Mouse (Mus musculus) CH12.LX (cell line): ENCODE measurements at regions not wholly inside any gene's neighbourhood (a gene's known extent, or its start where the extent isn't known, plus 50 kb on each side); places are given as distances from the start of the nearest gene placed in this dataset.

Experiments used
- BHLHE40 ChIP-seq: IDR thresholded peaks from 2 replicates; pipeline ENCODE4 v1.6.1; 2011; ENCODE audit warnings: mild to moderate bottlenecking, low read depth, low read length, improper control_type of control experiment
- CTCF ChIP-seq, 2 experiments: IDR thresholded peaks in 1 of 2; conservative IDR thresholded peaks in 1 of 2; 2 replicates each; pipeline ENCODE4 v1.5.1; 2011 to 2012; ENCODE audit warnings: low read depth in 2 of 2, low read length in 2 of 2, improper control_type of control experiment in 1 of 2, inconsistent platforms in 1 of 2, mild to moderate bottlenecking in 1 of 2, moderate library complexity in 1 of 2
- EP300 ChIP-seq: IDR thresholded peaks from 2 replicates; pipeline ENCODE4 v1.6.1; 2011; ENCODE audit warnings: low read length, improper control_type of control experiment
- JUN ChIP-seq: IDR thresholded peaks from 2 replicates; pipeline ENCODE4 v1.6.1; 2011; ENCODE audit warnings: low read depth, mild to moderate bottlenecking, low read length, improper control_type of control experiment, moderate library complexity; ENCODE audit not compliant: insufficient read depth
- KAT2A ChIP-seq: IDR thresholded peaks from 2 replicates; pipeline ENCODE4 v1.6.1; 2012; ENCODE audit warnings: low read length, improper control_type of control experiment, inconsistent platforms; ENCODE audit not compliant: insufficient replicate concordance
- MAFK ChIP-seq: IDR thresholded peaks from 2 replicates; pipeline ENCODE4 v1.6.1; 2011; ENCODE audit warnings: low read length, improper control_type of control experiment; ENCODE audit not compliant: insufficient replicate concordance
- MAZ ChIP-seq: IDR thresholded peaks from 2 replicates; pipeline ENCODE4 v1.6.1; 2012; ENCODE audit warnings: low read depth, mild to moderate bottlenecking, inconsistent platforms, low read length, improper control_type of control experiment, moderate library complexity
- MXI1 ChIP-seq: IDR thresholded peaks from 2 replicates; pipeline ENCODE4 v1.6.1; 2011; ENCODE audit warnings: mild to moderate bottlenecking, low read depth, low read length, improper control_type of control experiment
- MYC ChIP-seq: IDR thresholded peaks from 2 replicates; pipeline ENCODE4 v1.6.1; 2011; ENCODE audit warnings: low read depth, mild to moderate bottlenecking, improper control_type of control experiment, low read length
- POLR2A ChIP-seq: IDR thresholded peaks from 2 replicates; pipeline ENCODE4 v1.6.1; 2011; ENCODE audit warnings: low read depth, mild to moderate bottlenecking, improper control_type of control experiment, low read length
- POLR2AphosphoS2 ChIP-seq: IDR thresholded peaks from 2 replicates; pipeline ENCODE4 v1.6.1; 2011; ENCODE audit warnings: low read depth, low read length, improper control_type of control experiment
- SIN3A ChIP-seq: IDR thresholded peaks from 2 replicates; pipeline ENCODE4 v1.6.1; 2012; ENCODE audit warnings: low read length, improper control_type of control experiment, inconsistent platforms
- TCF12 ChIP-seq: IDR thresholded peaks from 2 replicates; pipeline ENCODE4 v1.6.1; 2014; ENCODE audit warnings: low read depth, mild to moderate bottlenecking, inconsistent platforms, low read length, improper control_type of control experiment

DNA sequence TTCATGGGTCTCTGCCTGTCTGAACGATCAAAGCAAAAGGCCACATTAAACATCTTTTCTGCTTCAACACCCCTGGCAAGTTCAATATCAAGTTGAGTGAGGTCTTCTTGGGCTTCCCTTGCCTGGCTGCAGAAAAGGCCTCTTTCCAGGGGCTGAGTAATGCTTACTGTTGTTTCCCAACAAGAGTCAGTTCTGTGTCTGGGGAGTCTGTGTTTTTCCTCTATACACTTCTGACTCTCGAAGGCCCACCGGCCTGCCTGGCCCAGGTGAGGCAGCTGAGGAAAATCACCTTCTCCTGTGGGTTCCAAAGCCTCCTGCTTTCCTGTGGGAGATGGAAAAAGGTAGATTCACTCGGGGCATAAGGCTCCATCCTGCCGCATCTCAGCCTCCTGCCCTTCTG, 111.7 kb upstream of the Lpp start:
- TF ChIP-seq POLR2AphosphoS2 (no peak), CTCF (conservative IDR thresholded peaks at IDR 0.05 in 1 of 2, IDR thresholded peaks at IDR 0.05 in 1 of 2; ENCODE audit: low read depth in 2 of 2, low read length in 2 of 2) (no peak), POLR2A (no peak), KAT2A (no peak), MAFK (no peak), MYC (no peak), EP300 (no peak), MAZ (no peak), TCF12 (no peak), MXI1 (no peak), BHLHE40 (no peak), JUN (no peak), SIN3A (no peak)
